Mouse (Mus musculus) ovary, postnatal 10 days (tissue): ENCODE data around the gene Olfr611.
"Not testable (repeated sequence)": the region's sequence is repeated elsewhere in the genome, so short reads cannot be mapped to it uniquely, and the experiment has no call there.

Experiments
- DNase-seq: peaks from one replicate; pipeline ENCODE4 v3.0.0; 2022; ENCODE audit warnings: low spot score

Gene Olfr611

GRCm38 (mm10) chr7:103520746-103521145, at the start of gene Olfr611:
Gene Olfr611 (minus strand): TSS chr7:103520846.
- DNase-seq: not testable (repeated sequence)

GRCm38 (mm10) chr7:103569043-103569442, 48.4 kb upstream of the Olfr611 start, which contains the start of gene Olfr616:
Gene Olfr616 (minus strand): TSS chr7:103569143.
- DNase-seq: no peak

- no peak for DNase-seq
Measured at GRCm38 (mm10) chr7:103555779-103556178, 35.1 kb upstream of the Olfr611 start, which contains the start of gene Olfr615. Gene Olfr615 (plus strand): TSS chr7:103556079.

- no peak for DNase-seq
Measured at GRCm38 (mm10) chr7:103547774-103548173, 27.1 kb upstream of the Olfr611 start, which contains the start of gene Olfr613. Gene Olfr613 (plus strand): TSS chr7:103548074.

- DNase-seq: not testable (repeated sequence)
Measured at GRCm38 (mm10) chr7:103542617-103543016, 22.0 kb upstream of the Olfr611 start, which contains the start of gene Olfr612. Gene Olfr612 (minus strand): TSS chr7:103542717.

GRCm38 (mm10) chr7:103512022-103512421, 8.6 kb downstream of the Olfr611 start, which contains the start of gene Olfr610:
Gene Olfr610 (minus strand): TSS chr7:103512122.
- no peak for DNase-seq

- DNase-seq: no peak
Measured at GRCm38 (mm10) chr7:103497962-103498361, 22.7 kb downstream of the Olfr611 start, which contains the start of gene Olfr609. Gene Olfr609 (minus strand): TSS chr7:103498062.

GRCm38 (mm10) chr7:103477106-103477505, 43.5 kb downstream of the Olfr611 start:
- DNase-seq: not testable (repeated sequence)

- no peak for DNase-seq
Measured at GRCm38 (mm10) chr7:103469577-103469976, 51.1 kb downstream of the Olfr611 start, which contains the start of gene Olfr608. Gene Olfr608 (plus strand): TSS chr7:103469877.
